Mouse (Mus musculus) cortical plate, adult 2 months (tissue): ENCODE data around the gene Gm45716.

Source experiments
- CTCF ChIP-seq: fragments of 200-500 bp; IDR thresholded peaks from 2 replicates; pipeline ENCODE4 v1.5.1; 2011; ENCODE audit warnings: mild to moderate bottlenecking, control low read depth, low read length; ENCODE audit not compliant: insufficient read depth; ENCODE audit errors: extremely low read depth
- POLR2A ChIP-seq: fragments of 200-500 bp; IDR thresholded peaks from 2 replicates; pipeline ENCODE4 v1.6.1; 2011; ENCODE audit warnings: mild to moderate bottlenecking, low read length, control low read depth; ENCODE audit not compliant: insufficient read depth; ENCODE audit errors: extremely low read depth

DNA sequence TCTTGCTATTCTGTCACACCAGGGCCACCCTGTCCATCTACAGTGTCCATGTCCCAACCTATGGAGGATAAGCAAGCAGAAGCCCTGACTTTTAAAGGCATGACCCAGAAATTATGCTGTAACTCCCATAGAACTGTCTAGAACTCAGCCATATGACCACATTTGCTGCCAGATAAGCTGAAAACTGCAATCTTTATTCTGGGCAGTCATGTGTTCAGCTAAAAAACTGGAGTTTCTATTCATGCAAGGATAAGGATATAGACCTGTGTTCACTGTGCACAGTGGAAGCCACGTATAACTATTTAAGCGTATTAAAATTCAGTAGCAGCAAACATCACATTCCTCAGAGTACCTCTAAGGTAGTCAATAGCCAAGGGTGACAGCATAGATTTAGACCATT, 55.8 kb downstream of the Gm45716 start:
- no peak for TF ChIP-seq CTCF
- TF ChIP-seq POLR2A = no peak
